Mouse (Mus musculus): Measurements from ENCODE around the gene Cdc6.

Cdc6 gene

GRCm38 (mm10) chr11:98961051-98961592, 53.5 kb downstream of the Cdc6 start:
- in situ Hi-C loops (cut with MseI, MboI), result no loop called here

DNA sequence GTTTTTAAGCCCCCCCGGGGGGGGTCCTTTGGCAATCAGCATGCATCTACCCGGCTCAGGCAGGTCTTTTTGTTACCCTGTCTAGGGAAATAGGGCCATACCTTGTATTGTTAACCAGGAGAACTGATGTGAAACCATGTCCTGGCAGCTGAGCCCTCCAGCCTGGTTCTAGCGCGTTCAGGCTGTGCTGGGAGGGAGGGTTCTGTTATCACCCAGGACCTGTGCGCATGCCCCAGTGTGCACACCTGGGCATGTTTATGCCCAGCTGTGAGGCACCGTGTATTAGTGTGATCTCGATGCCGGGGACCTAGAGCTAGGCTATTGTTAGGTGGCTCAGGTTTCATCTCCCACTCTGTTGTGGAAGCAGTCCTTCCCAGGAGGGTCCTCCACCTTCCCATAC, 54.2 kb downstream of the Cdc6 start:
- in situ Hi-C loops (cut with MseI, MboI), result no loop called here

DNA sequence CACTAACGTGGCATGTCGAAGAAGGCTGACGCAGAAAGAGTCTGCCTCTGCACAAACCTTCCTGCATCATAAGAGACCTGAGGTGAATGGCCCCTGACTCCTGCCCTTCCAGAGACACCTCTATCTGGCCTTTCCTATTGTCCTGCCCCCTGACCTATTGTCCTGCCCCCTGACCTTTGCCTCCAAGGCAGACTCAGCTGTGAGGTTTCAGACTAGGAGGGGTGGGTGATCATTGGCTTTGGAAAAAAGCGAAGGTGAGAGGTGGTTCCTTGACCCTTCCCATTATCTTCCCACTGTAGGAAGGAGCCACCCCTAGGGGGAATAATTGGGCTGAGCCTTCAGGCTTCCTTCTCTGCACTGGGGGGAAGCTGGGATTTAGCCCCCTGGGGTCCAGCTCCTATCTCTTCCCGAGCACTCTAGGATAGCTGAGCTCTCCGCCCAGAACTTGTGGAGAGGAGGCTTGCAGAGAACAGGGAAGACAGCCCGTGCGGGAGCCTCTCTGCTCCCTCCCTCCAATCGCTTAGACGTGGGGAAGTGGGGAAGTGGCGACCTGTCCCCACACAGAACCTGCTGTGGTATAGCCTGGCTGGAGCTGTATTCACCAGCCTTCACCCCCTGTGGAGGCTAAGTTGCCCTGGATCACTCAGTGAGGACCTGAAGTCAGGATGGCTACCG, 55.0 kb downstream of the Cdc6 start:
- in situ Hi-C loops (cut with MseI, MboI), result no loop called here

- in situ Hi-C loops (cut with MseI, MboI), result no loop called here
These were observed 55.8 kb downstream of the Cdc6 start for GRCm38 (mm10) chr11:98963191-98964021.

- in situ Hi-C loops (cut with MseI, MboI), result no loop called here
These were observed 56.6 kb downstream of the Cdc6 start for GRCm38 (mm10) chr11:98964201-98964615.

DNA sequence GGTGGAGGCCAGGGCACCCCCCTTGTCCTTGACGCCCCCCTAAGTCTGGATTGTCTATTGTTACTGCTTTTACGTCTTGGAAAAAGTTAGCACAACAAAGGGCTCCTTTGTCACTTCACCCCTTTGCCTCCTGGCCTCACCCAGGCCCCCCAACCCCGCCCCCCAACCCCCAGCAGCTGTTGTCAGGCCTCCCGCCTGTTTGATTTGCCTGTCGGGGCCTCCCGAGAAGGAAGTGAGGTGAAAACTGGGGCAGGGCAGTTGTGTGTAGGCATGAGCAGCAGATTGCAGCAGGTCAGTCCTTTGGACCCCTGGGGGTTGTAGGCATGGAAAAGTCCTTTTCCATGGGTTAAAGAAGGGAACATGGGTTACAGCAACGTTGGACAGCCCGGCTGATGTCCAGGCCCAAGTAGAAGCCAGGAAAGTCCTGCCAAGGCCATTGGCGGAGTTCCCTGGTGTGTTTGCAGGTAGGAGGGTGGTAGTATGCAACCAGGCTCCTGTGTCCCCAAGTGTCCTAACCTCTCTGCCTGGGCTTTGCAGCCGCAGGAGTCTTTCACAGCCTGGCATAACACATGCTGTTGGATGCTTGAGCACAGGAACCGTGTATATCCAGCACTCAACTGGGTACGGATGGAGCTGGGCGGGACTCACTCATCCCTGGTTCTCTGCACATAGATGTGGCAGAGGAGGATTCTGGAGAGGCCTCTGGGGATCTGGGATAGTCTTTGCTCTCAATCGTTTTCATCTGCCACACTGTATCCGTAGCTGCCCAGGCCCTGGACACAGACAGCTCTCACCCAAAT, 57.2 kb downstream of the Cdc6 start:
- in situ Hi-C loops (cut with MseI, MboI), result no loop called here

DNA sequence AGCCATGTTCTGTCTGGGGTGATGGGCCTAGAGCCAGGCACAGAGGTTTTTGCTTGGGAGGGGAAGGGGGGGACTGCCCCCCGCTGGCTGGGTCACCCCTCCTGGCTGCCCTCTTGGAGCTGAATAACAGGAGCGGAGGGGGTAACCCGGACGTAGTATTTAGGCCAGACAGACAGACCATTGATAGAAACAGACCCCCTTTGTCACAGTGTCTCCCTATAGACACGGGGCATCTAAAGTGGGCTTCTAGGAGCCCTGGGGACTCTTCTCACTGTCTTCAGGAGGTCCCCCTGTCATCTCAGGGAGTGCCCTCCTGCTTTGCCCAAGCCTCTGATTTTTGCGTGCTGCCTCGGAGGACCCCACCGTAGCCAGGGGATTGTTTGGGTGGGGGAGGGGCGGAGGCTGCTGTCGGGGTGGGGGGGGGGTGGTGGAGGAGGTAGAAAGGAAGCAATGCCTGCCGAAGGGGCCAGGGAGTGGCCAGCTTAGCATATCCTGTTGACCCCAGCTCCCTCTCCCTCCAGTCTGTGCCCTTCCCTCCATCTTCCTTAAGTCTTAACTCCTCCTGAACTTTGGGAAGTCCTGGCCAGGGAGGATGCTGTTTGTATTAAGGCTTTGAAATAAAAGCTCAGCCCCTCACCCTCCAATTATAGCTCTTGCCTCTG, 57.9 kb downstream of the Cdc6 start:
- in situ Hi-C loops (cut with MseI, MboI), result no loop called here

DNA sequence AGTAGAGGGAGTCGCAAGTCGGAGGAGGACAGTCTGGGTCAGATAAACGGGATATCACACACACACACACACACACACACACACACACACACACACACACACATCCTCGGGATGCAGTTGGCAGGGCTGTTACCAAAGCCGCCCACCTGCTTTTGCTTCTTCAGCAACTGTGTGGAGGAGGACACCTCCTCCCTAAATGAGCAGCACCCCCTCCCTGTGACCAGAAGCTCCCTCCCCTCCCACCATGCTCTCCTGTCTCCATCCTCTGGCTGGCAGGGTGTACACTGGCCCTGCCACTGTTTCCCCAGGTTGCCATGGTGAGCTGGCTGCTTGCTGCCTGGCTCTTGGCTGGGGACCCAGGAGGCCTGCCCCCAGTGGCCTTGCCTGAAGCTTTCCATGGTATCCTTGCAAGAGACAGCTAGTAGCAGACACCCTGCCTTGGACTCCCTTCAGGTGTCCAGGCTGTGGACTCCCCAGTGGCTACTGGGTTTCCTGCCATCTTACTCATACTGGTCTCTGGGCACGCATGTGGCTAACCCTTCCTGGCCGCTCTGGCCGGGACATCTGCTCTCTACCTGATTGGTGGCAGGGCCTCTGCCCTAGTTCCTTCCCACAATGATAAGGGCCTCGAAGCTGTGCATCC, 59.0 kb downstream of the Cdc6 start:
- in situ Hi-C loops (cut with MseI, MboI), result no loop called here

- in situ Hi-C loops (cut with MseI, MboI), result no loop called here
These were observed 60.5 kb downstream of the Cdc6 start for GRCm38 (mm10) chr11:98968079-98968478.

DNA sequence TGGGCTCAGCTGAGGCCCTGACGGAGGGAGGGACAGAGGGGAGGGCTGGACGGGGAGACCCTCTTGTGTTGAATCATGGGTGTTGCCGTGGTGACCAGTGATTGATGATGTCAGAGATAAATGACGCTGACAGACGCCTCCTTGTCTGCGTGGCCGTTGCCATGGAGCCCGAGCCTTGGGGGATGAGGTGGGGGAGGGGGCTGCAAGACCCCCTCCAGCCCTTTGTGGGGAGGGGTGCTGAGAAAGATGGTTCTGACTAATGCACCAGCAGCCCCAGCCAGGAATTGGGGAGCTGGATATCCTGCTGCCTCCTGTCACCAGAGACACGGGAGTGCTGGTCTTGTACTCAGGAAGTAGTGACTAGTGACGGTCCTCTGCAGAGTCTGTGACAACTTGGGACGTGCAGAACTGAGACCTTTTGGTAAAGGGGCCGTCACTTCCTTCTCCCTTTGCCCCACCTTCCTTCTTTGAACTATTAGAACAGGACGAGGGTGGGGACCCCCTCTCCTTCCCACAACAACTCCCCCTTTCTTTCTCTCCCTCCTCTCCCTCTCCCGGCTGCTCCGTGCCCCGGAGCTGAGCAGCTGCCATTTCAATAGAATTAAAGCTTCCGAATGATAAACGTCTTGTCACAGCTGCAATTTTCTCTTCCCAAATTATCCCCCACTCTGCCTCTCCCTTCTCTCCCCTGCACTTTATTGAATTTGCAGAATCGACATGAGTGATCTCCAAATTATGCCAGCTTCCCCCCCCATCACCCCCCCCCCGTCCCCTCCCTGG, 61.3 kb downstream of the Cdc6 start:
- in situ Hi-C loops (cut with MseI, MboI), result no loop called here

DNA sequence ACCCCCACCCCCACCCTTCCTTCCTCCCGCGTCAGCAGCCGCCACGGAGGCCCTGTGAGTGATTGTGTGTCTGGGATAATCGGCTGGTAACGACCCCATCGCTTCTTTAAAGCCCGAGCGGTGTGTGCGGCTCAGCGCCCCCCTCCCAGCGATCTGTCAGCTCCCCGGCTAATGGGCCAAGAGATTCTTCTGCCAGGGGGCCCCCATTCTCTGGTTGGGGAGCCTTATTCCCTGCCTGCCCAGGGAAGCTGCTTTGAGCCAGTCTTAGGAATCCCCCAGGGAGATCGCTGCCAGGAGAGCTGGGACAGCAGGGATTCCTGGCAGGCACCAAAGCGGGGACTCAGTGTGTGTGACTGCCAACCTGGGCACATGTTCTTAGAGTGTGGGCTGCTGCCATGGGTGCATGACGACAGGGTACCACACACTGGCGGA, 61.9 kb downstream of the Cdc6 start:
- in situ Hi-C loops (cut with MseI, MboI), result no loop called here

DNA sequence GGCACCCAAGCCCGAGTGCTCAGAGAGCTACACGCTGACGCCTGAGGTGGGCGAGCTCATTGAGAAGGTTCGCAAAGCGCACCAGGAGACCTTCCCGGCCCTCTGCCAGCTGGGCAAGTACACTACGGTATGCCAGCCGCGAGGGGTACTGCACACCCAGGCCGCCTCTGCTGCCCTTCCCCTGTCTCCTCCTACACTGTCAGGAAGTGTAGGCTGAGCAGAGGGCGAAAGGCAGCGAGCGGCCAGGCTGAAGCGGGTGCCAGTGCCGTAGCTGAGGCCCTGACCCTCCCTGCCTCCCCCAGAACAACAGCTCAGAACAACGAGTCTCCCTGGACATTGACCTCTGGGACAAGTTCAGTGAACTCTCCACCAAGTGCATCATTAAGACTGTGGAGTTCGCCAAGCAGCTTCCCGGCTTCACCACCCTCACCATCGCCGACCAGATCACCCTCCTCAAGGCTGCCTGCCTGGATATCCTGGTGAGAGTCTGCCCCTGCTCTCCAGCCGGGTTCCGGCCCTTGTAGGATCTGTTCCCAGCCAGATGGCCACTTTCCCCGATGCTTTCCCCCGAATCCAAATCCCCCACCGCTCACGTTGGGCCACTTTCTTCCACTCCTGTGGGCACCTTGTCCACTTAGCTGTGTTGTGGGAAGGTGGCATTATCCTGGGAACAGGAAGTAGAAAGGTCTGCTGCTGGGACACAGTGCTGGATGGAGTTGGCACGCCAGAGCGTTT, 62.8 kb downstream of the Cdc6 start:
- in situ Hi-C loops (cut with MseI, MboI), result loop anchor here (10.0 kb wide), 1 partner anchor 46 kb away; the partner anchor contains the start of gene Rara (in 2 of the 2)

- in situ Hi-C loops (cut with MseI, MboI), result loop anchor here (10.0 kb wide), 1 partner anchor 47 kb away; the partner anchor contains the start of gene Rara (in 2 of the 2)
These were observed 63.9 kb downstream of the Cdc6 start for GRCm38 (mm10) chr11:98971316-98972031.

GRCm38 (mm10) chr11:98972215-98972614, 64.6 kb downstream of the Cdc6 start:
- in situ Hi-C loops (cut with MseI, MboI), result loop anchor here (10.0 kb wide), 1 partner anchor 47 kb away; the partner anchor contains the start of gene Rara (in 2 of the 2)

DNA sequence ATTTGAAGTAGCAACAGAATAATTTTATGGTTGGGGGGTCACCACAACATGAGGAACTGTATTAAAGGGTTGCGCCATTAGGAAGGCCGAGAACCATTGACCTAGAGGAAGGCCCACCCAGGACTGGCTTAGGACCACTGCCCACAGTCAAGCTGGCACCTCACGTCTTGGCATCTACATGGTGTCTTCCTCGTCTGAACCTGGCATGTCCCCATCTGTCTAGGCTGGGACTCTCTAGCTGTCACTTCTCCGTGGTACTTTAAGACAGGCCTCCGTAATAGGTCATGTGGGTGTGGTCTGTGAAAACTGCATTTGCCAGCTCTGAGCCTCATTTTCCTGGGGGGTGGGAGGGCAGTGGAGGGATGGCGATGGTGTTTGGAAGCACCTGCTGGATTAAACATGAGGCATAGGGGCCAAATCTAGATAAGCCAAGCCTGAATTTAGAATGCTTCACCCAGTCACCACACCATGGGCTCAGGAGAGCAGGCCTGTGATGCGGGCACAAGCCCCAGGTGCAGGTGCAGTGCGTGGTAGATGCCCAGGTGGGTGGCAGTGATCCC, 65.3 kb downstream of the Cdc6 start:
- in situ Hi-C loops (cut with MseI, MboI), result loop anchor here (10.0 kb wide), 1 partner anchor 48 kb away; the partner anchor contains the start of gene Rara (in 2 of the 2)
